ENCODE assay signal across 9 mouse cellular contexts in genomic region chr9:116973594-116973993, GRCm38 (mm10).
DNase-seq lines count a peak whose midpoint lies in the region; ATAC-seq and TF ChIP-seq lines count a peak whose summit lies in the region.
"Had no signal": no experiment of that assay in that cellular context is flagged by ENCODE, and none has a peak within 500 bp of the region (broad histone marks: within the 10 kb centered on the region; RNA-seq: fewer than 3 reads in every experiment).

No protein-coding gene starts in this region.

- 29% methylated on average over 2 of the region's 2 CpGs for WGBS in hindbrain, postnatal 0 days
- 30% methylated on average over 2 of the region's 2 CpGs for WGBS in hindbrain, embryonic 11.5 days
- 35% methylated on average over 2 of the region's 2 CpGs for WGBS in hindbrain, embryonic 13.5 days
- WGBS in forebrain, embryonic 11.5 days, result 25% methylated on average over 2 of the region's 2 CpGs

- H3K36me3 ChIP-seq in hindbrain, postnatal 0 days (ENCODE audit: insufficient read depth, low read length), result no peaks in the 10 kb centered on the region
- no peaks in the 10 kb centered on the region for H3K36me3 ChIP-seq in hindbrain, embryonic 11.5 days (ENCODE audit: control insufficient read depth, insufficient read depth, low read length)
- no peaks in the 10 kb centered on the region for H3K36me3 ChIP-seq in hindbrain, embryonic 13.5 days
- H3K36me3 ChIP-seq in forebrain, embryonic 11.5 days (ENCODE audit: control insufficient read depth, insufficient read depth, low read length), result no peaks in the 10 kb centered on the region

- DNase-seq in hindbrain, postnatal 0 days (ENCODE audit: low spot score), result peak; percentile 27
- no peak for DNase-seq in hindbrain, embryonic 11.5 days (ENCODE audit: low spot score)
- peak; percentile 12 for DNase-seq in brain, adult 2 months (ENCODE audit: low read depth, low spot score)
- peak; percentile 39 to 48 for DNase-seq in heart, postnatal 10 days
- peak; percentile 42 to 53 for DNase-seq in kidney, postnatal 36 days
- DNase-seq in urinary bladder, postnatal 10 days (ENCODE audit: low spot score), result no peak
- no peak for DNase-seq in forebrain, embryonic 11.5 days (ENCODE audit: low spot score)

- intact Hi-C loops in heart, postnatal 10 days (cut with DNase I), result no loop called here

- no peak overlapping the region for H3K27ac ChIP-seq in hindbrain, postnatal 0 days
- H3K27ac ChIP-seq in hindbrain, embryonic 11.5 days (ENCODE audit: low read depth, low read length), result no peak overlapping the region
- H3K27ac ChIP-seq in hindbrain, embryonic 13.5 days, result no peak overlapping the region
- H3K27ac ChIP-seq in forebrain, embryonic 11.5 days (ENCODE audit: low read depth, low read length), result no peak overlapping the region
- H3K27ac ChIP-seq: macrophage had no signal

- H3K4me3 ChIP-seq in hindbrain, postnatal 0 days (ENCODE audit: low read length), result no peak overlapping the region
- H3K4me3 ChIP-seq in hindbrain, embryonic 11.5 days (ENCODE audit: low read depth, low read length), result no peak overlapping the region
- H3K4me3 ChIP-seq in hindbrain, embryonic 13.5 days, result no peak overlapping the region
- H3K4me3 ChIP-seq in forebrain, embryonic 11.5 days (ENCODE audit: low read depth, low read length), result no peak overlapping the region

- no peak for TF ChIP-seq CTCF in hindbrain, postnatal 0 days (IDR thresholded peaks at IDR 0.05; ENCODE audit: low read depth)

- H3K9me3 ChIP-seq in hindbrain, postnatal 0 days (ENCODE audit: low read length), result no peaks in the 10 kb centered on the region
- H3K9me3 ChIP-seq in hindbrain, embryonic 11.5 days (ENCODE audit: control insufficient read depth, low read length), result no peaks in the 10 kb centered on the region
- H3K9me3 ChIP-seq in hindbrain, embryonic 13.5 days, result no peaks in the 10 kb centered on the region
- H3K9me3 ChIP-seq in forebrain, embryonic 11.5 days (ENCODE audit: control insufficient read depth, low read length), result no peaks in the 10 kb centered on the region

- H3K9ac ChIP-seq in hindbrain, postnatal 0 days (replicated peaks; ENCODE audit: low read length), result no peak overlapping the region
- no peak overlapping the region for H3K9ac ChIP-seq in hindbrain, embryonic 11.5 days (ENCODE audit: low read depth, low read length)
- no peak overlapping the region for H3K9ac ChIP-seq in hindbrain, embryonic 13.5 days
- no peak overlapping the region for H3K9ac ChIP-seq in forebrain, embryonic 11.5 days (ENCODE audit: low read length)

- no peak overlapping the region for H3K4me2 ChIP-seq in hindbrain, postnatal 0 days (ENCODE audit: low read depth, low read length)
- no peak overlapping the region for H3K4me2 ChIP-seq in hindbrain, embryonic 11.5 days (replicated peaks; ENCODE audit: low read depth, low read length)
- no peak overlapping the region for H3K4me2 ChIP-seq in hindbrain, embryonic 13.5 days
- no peak overlapping the region for H3K4me2 ChIP-seq in forebrain, embryonic 11.5 days (ENCODE audit: low read depth, low read length, severe bottlenecking)

- H3K27me3 ChIP-seq in hindbrain, postnatal 0 days (ENCODE audit: insufficient read depth, low read length), result no peaks in the 10 kb centered on the region
- no peaks in the 10 kb centered on the region for H3K27me3 ChIP-seq in hindbrain, embryonic 11.5 days (ENCODE audit: control insufficient read depth, insufficient read depth, low read length)
- no peaks in the 10 kb centered on the region for H3K27me3 ChIP-seq in hindbrain, embryonic 13.5 days
- no peaks in the 10 kb centered on the region for H3K27me3 ChIP-seq in forebrain, embryonic 11.5 days (ENCODE audit: control insufficient read depth, insufficient read depth, low read length)

- ATAC-seq in hindbrain, postnatal 0 days, result peak; percentile 49; the same call in 1 of the 2 replicates
- no peak for ATAC-seq in hindbrain, embryonic 11.5 days (ENCODE audit: low FRiP score)
- ATAC-seq in hindbrain, embryonic 13.5 days (ENCODE audit: low FRiP score), result no peak
- ATAC-seq in forebrain, embryonic 11.5 days (replicated peaks; ENCODE audit: low FRiP score), result no peak

- no peaks in the 10 kb centered on the region for H3K4me1 ChIP-seq in hindbrain, postnatal 0 days (ENCODE audit: insufficient read depth, low read length)
- no peaks in the 10 kb centered on the region for H3K4me1 ChIP-seq in hindbrain, embryonic 11.5 days (replicated peaks; ENCODE audit: control insufficient read depth, insufficient read depth, low read length)
- no peaks in the 10 kb centered on the region for H3K4me1 ChIP-seq in hindbrain, embryonic 13.5 days (replicated peaks)
- no peaks in the 10 kb centered on the region for H3K4me1 ChIP-seq in forebrain, embryonic 11.5 days (replicated peaks; ENCODE audit: control insufficient read depth, insufficient read depth, low read length)

Comparison
In these comparisons a context has a peak if more than half of its experiments do, and no peak if none do; other contexts are left out.
1. DNase-seq: peak in hindbrain, postnatal 0 days (single experiment), brain, adult 2 months (single experiment), heart, postnatal 10 days (2 of 2) and kidney, postnatal 36 days (2 of 2); none in hindbrain, embryonic 11.5 days (single experiment), urinary bladder, postnatal 10 days (single experiment) and forebrain, embryonic 11.5 days (single experiment).